7 mouse cellular contexts compared by ENCODE assay signal in genomic region chr7:100893249-100894056, GRCm38 (mm10). TPM values are rescaled to one million over a fixed set of nuclear protein-coding genes. Genes with fewer than 3 reads are reported as not detected.
A peak's percentile ranks its signal among the peaks of the same experiment; 100 is the strongest.
DNase-seq lines count a peak whose midpoint lies in the region; ATAC-seq and TF ChIP-seq lines count a peak whose summit lies in the region.

No protein-coding gene starts in this region.

- H3K36me3 ChIP-seq in limb, embryonic 14.5 days (ENCODE audit: control insufficient read depth, insufficient read depth, low read length) = peaks cover 25% of the 10 kb centered on the region

- H3K9me3 ChIP-seq in limb, embryonic 14.5 days (ENCODE audit: control insufficient read depth, low read length) = no peaks in the 10 kb centered on the region

- peak; percentile 65 for DNase-seq in ovary, postnatal 36 days (ENCODE audit: low spot score)
- no peak for DNase-seq in ovary, postnatal 10 days (ENCODE audit: low spot score)
- peak; percentile 65 to 70 for DNase-seq in cerebellum, postnatal 10 days
- DNase-seq in heart, postnatal 4 days = peak; percentile 55
- no peak for DNase-seq in limb, embryonic 14.5 days (ENCODE audit: low spot score)
- peak; percentile 67 for DNase-seq in right cerebral cortex, postnatal 4 days

- no peak overlapping the region for H3K27ac ChIP-seq in limb, embryonic 14.5 days (replicated peaks; ENCODE audit: low read depth, low read length)

- no peak for TF ChIP-seq POLR2A in limb, embryonic 14.5 days (IDR thresholded peaks at IDR 0.05; ENCODE audit: borderline replicate concordance, extremely low read depth, insufficient read depth, insufficient read length)

- no peaks in the 10 kb centered on the region for H3K27me3 ChIP-seq in limb, embryonic 14.5 days (ENCODE audit: control insufficient read depth, insufficient read depth, low read length)

- H3K4me2 ChIP-seq in limb, embryonic 14.5 days (replicated peaks; ENCODE audit: low read depth, low read length, severe bottlenecking) = peak overlapping the region; percentile 94

- ATAC-seq in limb, embryonic 14.5 days (ENCODE audit: low FRiP score, low read depth) = no peak
- ATAC-seq in CD4-positive, CD25-positive, alpha-beta regulatory T cell, adult 4 months = no peak

- peak overlapping the region; percentile 74; the same call in 1 of the 2 replicates for H3K9ac ChIP-seq in limb, embryonic 14.5 days (ENCODE audit: low read depth, low read length, severe bottlenecking)

- WGBS in limb, embryonic 14.5 days = 70% methylated on average over 20 of the region's 20 CpGs

- peak overlapping the region; percentile 51; the same call in 1 of the 2 replicates for H3K4me3 ChIP-seq in limb, embryonic 14.5 days (replicated peaks; ENCODE audit: low read length)

- peaks cover 22% of the 10 kb centered on the region for H3K4me1 ChIP-seq in limb, embryonic 14.5 days (ENCODE audit: control insufficient read depth, insufficient read depth, low read length)

RNA-seq across cellular contexts. Expression of gene Relt, which starts 30.2 kb away (rescaled TPM):
- 1 to 10 TPM; 5.6 to 6.4 TPM for total RNA-seq in heart, postnatal 4 days (2021)
- 8.5 and 9.8 TPM in 2 replicates for polyA plus RNA-seq in limb, embryonic 14.5 days (2012; rRNA removed)
- polyA plus RNA-seq in limb, embryonic 14.5 days (2014; fragmentation: Nextera tagmentation; extraction: Ambion mirVana) = 3.0 and 3.2 TPM in 2 replicates
- polyA plus RNA-seq in CD4-positive, CD25-positive, alpha-beta regulatory T cell, adult 4 months (2017; shearing (Covaris generic)) = 10 to 100 TPM; 16.4 to 24.4 TPM

RNA-seq across cellular contexts. Expression of gene Arhgef17, which starts 38.5 kb away (rescaled TPM):
- total RNA-seq in heart, postnatal 4 days (2021) = 10 to 100 TPM; 37.0 to 38.4 TPM
- polyA plus RNA-seq in limb, embryonic 14.5 days (2012; rRNA removed) = 42.8 and 55.2 TPM in 2 replicates
- polyA plus RNA-seq in limb, embryonic 14.5 days (2014; fragmentation: Nextera tagmentation; extraction: Ambion mirVana) = 15.4 and 16.4 TPM in 2 replicates
- not detected for polyA plus RNA-seq in CD4-positive, CD25-positive, alpha-beta regulatory T cell, adult 4 months (2017; shearing (Covaris generic))

Comparison
In these comparisons a context has a peak if more than half of its experiments do, and no peak if none do; other contexts are left out.
1. DNase-seq: peak in ovary, postnatal 36 days (single experiment), cerebellum, postnatal 10 days (2 of 2), heart, postnatal 4 days (single experiment) and right cerebral cortex, postnatal 4 days (single experiment); none in ovary, postnatal 10 days (single experiment) and limb, embryonic 14.5 days (single experiment).
2. RNA of gene Arhgef17, which starts 38.5 kb away (polyA plus RNA-seq): 15.4 to 55.2 TPM in limb, embryonic 14.5 days; not detected in CD4-positive, CD25-positive, alpha-beta regulatory T cell, adult 4 months; every median in the first group is over 10 times any median in the second.